Mouse (Mus musculus): Measurements from ENCODE around the gene Grik5. TPM values are rescaled to one million over a fixed set of nuclear protein-coding genes. Genes with fewer than 3 reads are reported as not detected.

Grik5 gene
- polyA plus RNA-seq, 1 experiment, result 191 TPM

DNA sequence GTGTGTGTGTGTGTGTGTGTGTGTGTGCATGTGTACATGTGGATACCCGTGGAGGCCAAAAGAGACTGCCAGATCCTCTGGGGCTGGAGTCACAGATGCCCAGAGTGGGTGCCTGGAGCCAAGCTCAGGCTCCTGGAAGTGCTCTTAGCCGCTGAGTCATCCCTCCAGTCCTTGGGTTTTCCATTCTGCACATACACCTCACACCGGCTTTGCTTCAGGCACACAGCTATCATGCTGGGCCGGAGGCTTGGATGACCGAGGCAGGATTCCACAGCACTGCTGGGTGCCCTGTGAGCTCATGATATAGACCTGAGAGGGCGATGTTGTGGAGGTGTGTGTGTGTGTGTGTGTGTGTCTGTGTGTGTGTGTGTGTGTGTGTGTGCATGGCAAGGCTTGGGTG is 103.7 kb downstream of the Grik5 start:
- peaks cover 2% of the 10 kb centered on the region; the same call in 1 of the 2 replicates for H3K4me1 ChIP-seq (ENCODE audit: control insufficient read depth, insufficient read depth, low read length)
- H3K4me3 ChIP-seq (ENCODE audit: insufficient read depth, low read length), result no peak overlapping the region
- H3K27ac ChIP-seq (ENCODE audit: insufficient read depth, low read length), result no peak overlapping the region
- TF ChIP-seq POLR2A (IDR thresholded peaks at IDR 0.05; ENCODE audit: extremely low read depth, insufficient read depth, low read length) (no peak), CTCF (IDR thresholded peaks at IDR 0.05; ENCODE audit: extremely low read depth, insufficient read depth, low read length) (no peak)

- Histone ChIP-seq H3K27ac (ENCODE audit: insufficient read depth, low read length) (no peak overlapping the region), H3K4me1 (ENCODE audit: control insufficient read depth, insufficient read depth, low read length) (peaks cover 2% of the 10 kb centered on the region; the same call in 1 of the 2 replicates), H3K4me3 (ENCODE audit: insufficient read depth, low read length) (no peak overlapping the region)
- TF ChIP-seq CTCF (IDR thresholded peaks at IDR 0.05; ENCODE audit: extremely low read depth, insufficient read depth, low read length), result no peak
- TF ChIP-seq POLR2A (IDR thresholded peaks at IDR 0.05; ENCODE audit: extremely low read depth, insufficient read depth, low read length), result no peak
Measured at GRCm38 (mm10) chr7:24967966-24968365, 104.2 kb downstream of the Grik5 start.

DNA sequence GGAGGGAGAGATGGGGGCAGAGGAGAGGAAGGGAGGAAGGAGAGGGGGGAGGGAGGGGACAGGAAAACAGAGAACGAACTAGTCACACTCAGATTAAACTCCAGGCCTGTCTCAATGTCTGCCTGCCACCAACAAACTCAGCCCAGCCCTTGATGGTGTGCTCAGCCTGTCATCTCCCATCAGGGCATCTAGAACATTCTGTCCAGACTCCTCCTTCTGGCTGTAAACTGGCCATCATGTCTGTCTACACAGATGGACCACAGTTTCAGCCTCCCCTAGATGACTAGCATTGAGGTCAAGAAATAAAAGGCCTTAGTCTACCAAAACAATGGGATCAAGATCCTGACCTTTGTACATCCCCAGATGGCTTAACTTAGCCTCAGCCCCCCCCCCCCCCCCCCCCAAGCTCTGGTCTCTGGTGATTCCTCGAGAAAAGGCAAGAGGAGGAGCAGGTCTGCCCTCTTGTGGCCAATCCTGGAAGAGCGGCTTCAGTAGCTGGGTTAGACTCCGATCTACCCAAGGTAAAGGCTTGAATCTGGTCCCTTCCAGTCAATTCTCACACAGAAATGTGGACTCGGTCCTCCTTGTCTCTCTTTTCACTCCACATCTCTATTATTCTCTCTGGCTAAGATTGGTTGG is 107.1 kb downstream of the Grik5 start:
- H3K4me3 ChIP-seq (ENCODE audit: insufficient read depth, low read length), result no peak overlapping the region
- TF ChIP-seq POLR2A (IDR thresholded peaks at IDR 0.05; ENCODE audit: extremely low read depth, insufficient read depth, low read length) (no peak), CTCF (IDR thresholded peaks at IDR 0.05; ENCODE audit: extremely low read depth, insufficient read depth, low read length) (peak; percentile 76)
- H3K4me1 ChIP-seq (ENCODE audit: control insufficient read depth, insufficient read depth, low read length), result peaks cover 2% of the 10 kb centered on the region; the same call in 1 of the 2 replicates
- no peak overlapping the region for H3K27ac ChIP-seq (ENCODE audit: insufficient read depth, low read length)

DNA sequence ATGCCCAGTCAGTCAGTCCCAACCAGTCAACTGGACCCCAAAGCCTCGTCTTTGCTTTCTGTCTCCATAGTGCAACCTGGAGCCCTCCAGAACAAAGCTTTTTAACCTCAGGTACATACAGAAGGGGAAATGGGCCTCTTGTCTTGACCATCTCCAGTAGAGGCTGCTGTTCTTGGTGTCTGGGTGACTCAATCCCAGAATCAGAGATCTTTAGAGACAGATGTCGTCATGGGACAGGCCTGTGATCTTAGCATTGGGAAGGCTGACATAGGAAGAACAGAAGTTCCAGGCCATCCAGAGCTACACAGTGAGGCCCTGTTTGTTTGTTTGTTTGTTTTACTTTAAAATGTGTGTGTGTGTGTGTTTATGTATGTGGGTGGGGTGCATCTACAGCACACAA is 107.9 kb downstream of the Grik5 start:
- Histone ChIP-seq H3K4me3 (ENCODE audit: insufficient read depth, low read length) (no peak overlapping the region), H3K4me1 (ENCODE audit: control insufficient read depth, insufficient read depth, low read length) (no peaks in the 10 kb centered on the region), H3K27ac (ENCODE audit: insufficient read depth, low read length) (no peak overlapping the region)
- TF ChIP-seq CTCF (IDR thresholded peaks at IDR 0.05; ENCODE audit: extremely low read depth, insufficient read depth, low read length), result no peak
- no peak for TF ChIP-seq POLR2A (IDR thresholded peaks at IDR 0.05; ENCODE audit: extremely low read depth, insufficient read depth, low read length)

Other genes with a start within 250 kb of the Grik5 start
- gene Gm9844, start 210.1 kb downstream of the Grik5 start, polyA plus RNA-seq (2012; rRNA removed), result 10.5 and 13.5 TPM in 2 replicates
- not detected in 2 replicates for gene Lypd4, start 202.4 kb downstream of the Grik5 start, polyA plus RNA-seq (2012; rRNA removed)
- gene Dmrtc2, start 202.3 kb downstream of the Grik5 start, polyA plus RNA-seq (2012; rRNA removed), result not detected in 2 replicates
- 393 and 394 TPM in 2 replicates for gene Rps19, start 188.0 kb downstream of the Grik5 start, polyA plus RNA-seq (2012; rRNA removed)
- 1.2 and 1.4 TPM in 2 replicates for gene Cd79a, start 175.0 kb downstream of the Grik5 start, polyA plus RNA-seq (2012; rRNA removed)
- gene Arhgef1, start 169.4 kb downstream of the Grik5 start, polyA plus RNA-seq (2012; rRNA removed), result 133 and 163 TPM in 2 replicates
- 0.15 TPM in 1 of 2 replicates, not detected in the other for gene Gm4881, start 127.9 kb downstream of the Grik5 start, polyA plus RNA-seq (2012; rRNA removed)
- gene Rabac1, start 99.6 kb downstream of the Grik5 start, polyA plus RNA-seq (2012; rRNA removed), result 396 and 421 TPM in 2 replicates
- 899 and 943 TPM in 2 replicates for gene Atp1a3, start 66.4 kb downstream of the Grik5 start, polyA plus RNA-seq (2012; rRNA removed)
- 36.6 and 39.2 TPM in 2 replicates for gene Zfp574, start 221 bp upstream of the Grik5 start, polyA plus RNA-seq (2012; rRNA removed)
- 10.5 and 10.7 TPM in 2 replicates for gene Pou2f2, start 107.4 kb upstream of the Grik5 start, polyA plus RNA-seq (2012; rRNA removed)
- 22.7 and 25.7 TPM in 2 replicates for gene Dedd2, start 148.3 kb upstream of the Grik5 start, polyA plus RNA-seq (2012; rRNA removed)
- 7.4 and 8.0 TPM in 2 replicates for gene Zfp526, start 149.1 kb upstream of the Grik5 start, polyA plus RNA-seq (2012; rRNA removed)
- 287 and 292 TPM in 2 replicates for gene Gsk3a, start 165.5 kb upstream of the Grik5 start, polyA plus RNA-seq (2012; rRNA removed)
- 47.2 and 48.6 TPM in 2 replicates for gene Erf, start 178.4 kb upstream of the Grik5 start, polyA plus RNA-seq (2012; rRNA removed)
- 89.6 and 94.1 TPM in 2 replicates for gene Cic, start 195.4 kb upstream of the Grik5 start, polyA plus RNA-seq (2012; rRNA removed)
- 20.5 and 24.5 TPM in 2 replicates for gene Pafah1b3, start 225.6 kb upstream of the Grik5 start, polyA plus RNA-seq (2012; rRNA removed)
- gene Prr19, start 229.1 kb upstream of the Grik5 start, polyA plus RNA-seq (2012; rRNA removed), result 0.08 and 0.13 TPM in 2 replicates
- gene Tmem145, start 233.8 kb upstream of the Grik5 start, polyA plus RNA-seq (2012; rRNA removed), result 116 and 129 TPM in 2 replicates
- 69.3 and 75.7 TPM in 2 replicates for gene Megf8, start 244.8 kb upstream of the Grik5 start, polyA plus RNA-seq (2012; rRNA removed)

All from cortical plate, adult 2 months (tissue).